Mouse (Mus musculus) Patski (cell line): ENCODE data around the gene Camk2d. TPM values are rescaled to one million over a fixed set of nuclear protein-coding genes. Genes with fewer than 3 reads are reported as not detected.

Source experiments
- ATAC-seq: fragments of 100-300 bp; one replicate; pipeline ENCODE4 v1.8.0; 2021
- CTCF ChIA-PET: fragments of 350-600 bp; sonication (Branson Sonifier 250); formaldehyde crosslinking; loops from one replicate; lab custom pipeline; 2022; ENCODE audit warnings: inconsistent platforms; lab: Charles Lee
- POLR2A ChIA-PET: fragments of 350-600 bp; sonication (Branson Sonifier 250); formaldehyde crosslinking; loops from one replicate; lab custom pipeline; 2022; ENCODE audit warnings: antibody characterized with exemption, inconsistent platforms; lab: Charles Lee
- DNase-seq: peaks from one replicate; pipeline ENCODE4 v3.0.0-alpha.2; 2011; ENCODE audit warnings: low read depth, low spot score
- H3K27me3 ChIP-seq: fragments of 371-371 bp; one replicate; pipeline ENCODE4 v1.5.1; 2021
- CTCF ChIP-seq: fragments of 100-300 bp; IDR thresholded peaks from one replicate; pipeline ENCODE4 v1.5.1; 2021
- in situ Hi-C: fragments of 300-500 bp; cut with MboI; formaldehyde crosslinking; loops from 3 replicates; pipeline ENCODE4 v1.11.1; 2018; ENCODE audit warnings: low pct_unique_long_range_greater_than_20kb, mixed read lengths
- polyA plus RNA-seq: library from polyadenylated mRNA; unstranded; gene quantifications from one replicate; pipeline ENCODE4 v1.2.3, GENCODE M21; 2021

Camk2d gene
- polyA plus RNA-seq = 99.0 TPM

GRCm38 (mm10) chr3:126596086-126596485 is at the start of gene Camk2d:
TSS of gene Camk2d (plus strand) at chr3:126596302.
- ChIA-PET CTCF (interaction anchor here (1.1 to 5.4 kb wide), 13 partner anchors 9 to 308 kb away, joined by 3 to 41 read pairs (median 5); no protein-coding TSS in a partner anchor), POLR2A (interaction anchor here (0.6 to 2.8 kb wide), 7 partner anchors 17 to 240 kb away, joined by 3 to 16 read pairs (median 4); no protein-coding TSS in a partner anchor)
- H3K27me3 ChIP-seq = no peaks in the 10 kb centered on the region
- in situ Hi-C loops = loop anchor here (5.0 to 10.0 kb wide), 4 partner anchors 176 to 751 kb away; no protein-coding TSS in a partner anchor
- DNase-seq = peak; percentile 97
- TF ChIP-seq CTCF = no peak
- ATAC-seq = peak; percentile 76

GRCm38 (mm10) chr3:126547941-126548340 is 48.2 kb upstream of the Camk2d start:
- CTCF ChIA-PET = interaction anchor here (1.1 to 1.7 kb wide), 2 partner anchors 19 to 216 kb away, joined by 3 to 4 read pairs; no protein-coding TSS in a partner anchor
- DNase-seq (no peak), ATAC-seq (no peak)
- in situ Hi-C loops = no loop called here
- no peak for TF ChIP-seq CTCF
- POLR2A ChIA-PET = no interaction called here
- H3K27me3 ChIP-seq = no peaks in the 10 kb centered on the region

GRCm38 (mm10) chr3:126563646-126564045 is 32.5 kb upstream of the Camk2d start:
- DNase-seq = no peak
- ATAC-seq = no peak
- in situ Hi-C loops = no loop called here
- H3K27me3 ChIP-seq = no peaks in the 10 kb centered on the region
- ChIA-PET CTCF (no interaction called here), POLR2A (no interaction called here)
- TF ChIP-seq CTCF = no peak

GRCm38 (mm10) chr3:126570628-126571027 is 25.5 kb upstream of the Camk2d start:
- DNase-seq (no peak), ATAC-seq (peak; percentile 21)
- no peaks in the 10 kb centered on the region for H3K27me3 ChIP-seq
- in situ Hi-C loops = no loop called here
- no peak for TF ChIP-seq CTCF
- POLR2A ChIA-PET = no interaction called here
- CTCF ChIA-PET = interaction anchor here (1.6 kb wide), 1 partner anchor 13 kb away, joined by 4 read pairs; no protein-coding TSS in a partner anchor

- no peak for ATAC-seq
- CTCF ChIA-PET = no interaction called here
- in situ Hi-C loops = no loop called here
- POLR2A ChIA-PET = no interaction called here
- no peak for TF ChIP-seq CTCF
- no peaks in the 10 kb centered on the region for H3K27me3 ChIP-seq
- DNase-seq = no peak
Observed at GRCm38 (mm10) chr3:126572915-126573314, 23.2 kb upstream of the Camk2d start.

GRCm38 (mm10) chr3:126575927-126576326 is 20.2 kb upstream of the Camk2d start:
- in situ Hi-C loops = no loop called here
- H3K27me3 ChIP-seq = no peaks in the 10 kb centered on the region
- POLR2A ChIA-PET = interaction anchor here (0.7 kb wide), 1 partner anchor 1085 kb away, joined by 3 read pairs; no protein-coding TSS in a partner anchor
- TF ChIP-seq CTCF = peak; percentile 78
- DNase-seq (no peak), ATAC-seq (no peak)
- CTCF ChIA-PET = interaction anchor here (0.9 to 2.4 kb wide), 3 partner anchors 11 to 196 kb away, joined by 3 to 6 read pairs (median 4); no protein-coding TSS in a partner anchor

- POLR2A ChIA-PET = no interaction called here
- CTCF ChIA-PET = interaction anchor here (1.0 to 2.0 kb wide), 3 partner anchors 8 to 126 kb away, joined by 3 to 10 read pairs (median 3); no protein-coding TSS in a partner anchor
- DNase-seq (no peak), ATAC-seq (no peak)
- H3K27me3 ChIP-seq = no peaks in the 10 kb centered on the region
- in situ Hi-C loops = no loop called here
- no peak for TF ChIP-seq CTCF
Observed at GRCm38 (mm10) chr3:126586134-126586533, 10.0 kb upstream of the Camk2d start.

- ATAC-seq (no peak), DNase-seq (no peak)
- TF ChIP-seq CTCF = no peak
- ChIA-PET CTCF (interaction anchor here (0.9 to 2.0 kb wide), 6 partner anchors 9 to 127 kb away, joined by 3 to 10 read pairs (median 4); no protein-coding TSS in a partner anchor), POLR2A (interaction anchor here (0.6 kb wide), 1 partner anchor 185 kb away, joined by 6 read pairs; no protein-coding TSS in a partner anchor)
- no peaks in the 10 kb centered on the region for H3K27me3 ChIP-seq
- in situ Hi-C loops = no loop called here
Observed at GRCm38 (mm10) chr3:126587477-126587876, 8.6 kb upstream of the Camk2d start.

- ATAC-seq (no peak), DNase-seq (no peak)
- in situ Hi-C loops = no loop called here
- ChIA-PET CTCF (interaction anchor here (1.2 kb wide), 1 partner anchor 182 kb away, joined by 3 read pairs; no protein-coding TSS in a partner anchor), POLR2A (no interaction called here)
- no peaks in the 10 kb centered on the region for H3K27me3 ChIP-seq
- TF ChIP-seq CTCF = no peak
Observed at GRCm38 (mm10) chr3:126589556-126589955, 6.5 kb upstream of the Camk2d start.

- no peak for TF ChIP-seq CTCF
- POLR2A ChIA-PET = no interaction called here
- in situ Hi-C loops = loop anchor here (5.0 to 10.0 kb wide), 4 partner anchors 177 to 751 kb away; no protein-coding TSS in a partner anchor
- CTCF ChIA-PET = no interaction called here
- no peaks in the 10 kb centered on the region for H3K27me3 ChIP-seq
- ATAC-seq = no peak
- no peak for DNase-seq
Observed at GRCm38 (mm10) chr3:126595456-126595855, 646 bp upstream of the Camk2d start.

- peak; percentile 87 for ATAC-seq
- no peaks in the 10 kb centered on the region for H3K27me3 ChIP-seq
- no peak for TF ChIP-seq CTCF
- POLR2A ChIA-PET = interaction anchor here (0.6 to 2.8 kb wide), 16 partner anchors 9 to 400 kb away, joined by 3 to 16 read pairs (median 4); no protein-coding TSS in a partner anchor
- in situ Hi-C loops = loop anchor here (5.0 to 10.0 kb wide), 4 partner anchors 176 to 752 kb away; no protein-coding TSS in a partner anchor
- CTCF ChIA-PET = interaction anchor here (0.7 to 5.4 kb wide), 18 partner anchors 10 to 307 kb away, joined by 3 to 41 read pairs (median 4); no protein-coding TSS in a partner anchor
- DNase-seq = no peak
Observed at GRCm38 (mm10) chr3:126596491-126597160, 524 bp downstream of the Camk2d start.
